Mouse (Mus musculus): ENCODE measurements at regions not wholly inside any gene's neighbourhood (a gene's known extent, or its start where the extent isn't known, plus 50 kb on each side); places are given as distances from the start of the nearest gene placed in this dataset.
"Not testable (repeated sequence)": the region's sequence is repeated elsewhere in the genome, so short reads cannot be mapped to it uniquely, and the experiment has no call there.

DNA sequence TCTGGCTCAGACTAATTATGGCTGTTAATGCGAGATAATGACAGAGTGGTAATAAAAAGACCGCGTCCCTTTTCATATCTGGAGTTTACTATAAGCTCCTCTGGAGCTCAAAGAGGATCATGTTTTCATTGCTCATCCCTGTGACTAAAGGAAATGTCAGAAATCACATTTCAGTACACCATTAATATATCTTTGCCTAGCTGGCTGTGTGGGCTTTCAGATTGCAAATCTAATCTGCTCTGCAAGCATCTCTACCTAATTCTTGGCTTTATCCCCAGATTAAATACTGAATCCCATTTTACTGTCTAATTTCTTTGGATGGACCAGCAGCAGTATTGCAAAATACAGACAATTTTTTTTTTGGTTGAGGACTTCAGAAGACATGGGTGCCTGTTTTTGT, 122.6 kb upstream of the Gcfc2 start:
- no peak for ATAC-seq (ENCODE audit: extremely low read depth, insufficient number of reproducible peaks, low FRiP score, poor library complexity, severe bottlenecking)

- no peak for ATAC-seq (ENCODE audit: extremely low read depth, insufficient number of reproducible peaks, low FRiP score, poor library complexity, severe bottlenecking)
Observed at GRCm38 (mm10) chr6:81801804-81802203, 121.7 kb upstream of the Gcfc2 start.

GRCm38 (mm10) chr6:81805942-81806341, 117.5 kb upstream of the Gcfc2 start:
- ATAC-seq (ENCODE audit: extremely low read depth, insufficient number of reproducible peaks, low FRiP score, poor library complexity, severe bottlenecking) = no peak

DNA sequence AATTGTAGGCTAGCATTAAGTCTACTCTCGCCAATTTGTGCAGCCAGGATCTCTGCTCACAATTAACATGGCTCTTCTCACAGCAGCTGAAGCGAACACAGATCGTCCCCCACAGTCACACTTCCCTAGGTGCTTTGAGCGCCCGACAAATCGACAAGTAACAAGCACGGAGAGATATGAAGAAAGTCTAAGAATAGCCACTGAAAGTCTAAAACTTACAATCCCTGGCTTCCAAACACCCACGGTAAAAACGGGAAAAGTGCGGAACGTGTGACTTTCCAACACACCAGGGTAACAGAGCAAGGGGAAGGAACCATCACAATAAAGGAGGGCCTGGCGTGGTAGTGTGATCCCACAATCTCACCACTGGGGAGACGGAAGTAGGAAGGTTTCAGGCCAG, 114.8 kb upstream of the Gcfc2 start:
- ATAC-seq (ENCODE audit: extremely low read depth, insufficient number of reproducible peaks, low FRiP score, poor library complexity, severe bottlenecking) = no peak

GRCm38 (mm10) chr6:81815248-81815961, 108.1 kb upstream of the Gcfc2 start:
- ATAC-seq (ENCODE audit: extremely low read depth, insufficient number of reproducible peaks, low FRiP score, poor library complexity, severe bottlenecking) = no peak

DNA sequence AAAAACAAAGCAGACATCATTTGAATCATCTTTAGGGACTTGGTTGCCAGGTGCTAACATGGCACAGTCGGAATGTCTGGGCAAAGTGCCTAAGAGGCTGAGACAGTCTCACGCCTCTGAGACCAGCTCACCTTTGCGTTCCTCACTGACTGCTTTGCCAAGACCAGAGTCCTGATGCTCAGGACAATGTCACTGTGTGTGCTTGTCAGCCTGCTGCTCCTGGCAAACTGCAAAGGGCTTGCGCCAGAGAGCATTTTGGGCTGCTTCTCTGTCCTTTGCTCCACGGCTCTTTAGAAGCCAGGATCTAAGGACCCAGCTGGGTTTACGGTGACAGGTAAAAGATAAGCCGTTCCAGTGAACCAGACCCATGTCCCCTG, 107.5 kb upstream of the Gcfc2 start:
- no peak for ATAC-seq (ENCODE audit: extremely low read depth, insufficient number of reproducible peaks, low FRiP score, poor library complexity, severe bottlenecking)

DNA sequence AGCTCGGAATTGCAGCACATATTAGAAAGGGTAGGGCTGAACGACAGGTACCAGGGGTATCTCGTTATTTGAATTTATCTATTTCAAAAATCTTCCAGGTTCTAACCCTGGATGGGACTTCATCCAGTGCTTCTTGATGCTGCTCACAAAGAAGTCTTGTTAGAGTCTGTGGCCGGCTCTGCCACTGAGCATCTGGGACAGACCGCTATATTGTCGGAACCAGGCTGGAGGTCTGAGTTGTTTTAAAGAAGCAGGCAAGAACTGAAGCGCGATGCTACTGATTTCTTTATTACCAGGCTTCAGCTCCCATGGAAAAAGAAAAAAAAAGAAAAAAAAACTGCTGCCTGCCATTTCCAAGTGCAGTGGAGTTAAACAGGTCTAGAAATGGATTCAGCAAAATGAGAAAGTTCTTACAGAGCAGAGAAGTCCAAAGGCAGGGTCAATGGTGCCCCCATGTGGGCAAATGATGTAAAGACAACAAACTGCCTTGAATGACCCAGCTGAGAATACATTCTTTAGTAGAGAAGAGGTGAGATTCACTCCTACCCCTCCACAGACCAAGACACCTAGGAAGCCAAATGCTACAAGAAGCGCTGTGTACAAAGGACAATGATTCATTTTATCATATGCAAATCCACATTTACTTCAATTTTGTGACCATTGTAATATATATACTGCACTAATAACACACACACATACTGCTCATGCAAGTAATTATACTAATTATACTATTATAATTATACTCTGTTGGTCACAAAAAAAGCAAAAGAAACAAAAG, 106.2 kb upstream of the Gcfc2 start:
- no peak for ATAC-seq (ENCODE audit: extremely low read depth, insufficient number of reproducible peaks, low FRiP score, poor library complexity, severe bottlenecking)

DNA sequence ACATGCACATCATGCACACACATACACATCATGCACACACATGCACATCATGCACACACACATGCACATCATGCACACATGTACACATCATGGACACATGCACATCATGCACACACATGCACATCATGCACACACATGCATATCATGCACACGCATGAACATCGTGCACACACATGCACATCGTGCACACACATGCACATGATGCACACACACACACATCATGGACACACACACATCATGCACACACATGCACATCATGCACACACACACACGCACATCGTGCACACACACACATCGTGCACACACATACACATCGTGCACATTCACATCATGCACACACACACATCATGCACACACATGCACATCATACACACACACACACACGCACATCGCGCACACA, 104.9 kb upstream of the Gcfc2 start:
- ATAC-seq (ENCODE audit: extremely low read depth, insufficient number of reproducible peaks, low FRiP score, poor library complexity, severe bottlenecking) = no peak

DNA sequence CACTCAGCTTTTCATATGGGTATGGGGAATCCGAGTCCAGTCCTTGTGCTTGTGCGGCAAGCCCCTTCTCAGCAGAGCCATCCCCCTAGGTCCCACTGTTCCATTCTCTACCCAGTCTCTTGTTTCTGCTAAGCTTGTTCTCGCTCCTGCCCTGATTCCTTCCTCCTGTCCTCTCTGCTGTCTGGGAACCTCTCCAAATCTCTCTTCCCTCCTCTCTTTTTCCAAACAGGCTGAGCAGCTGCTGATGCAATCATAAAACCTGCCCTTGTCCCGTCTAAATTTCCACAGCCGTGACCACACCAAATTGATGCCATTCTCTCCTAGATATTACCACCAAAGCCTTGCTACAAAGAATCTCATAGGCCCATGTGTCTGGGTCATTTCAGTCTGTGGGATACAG, 103.4 kb upstream of the Gcfc2 start:
- ATAC-seq (ENCODE audit: extremely low read depth, insufficient number of reproducible peaks, low FRiP score, poor library complexity, severe bottlenecking) = no peak

DNA sequence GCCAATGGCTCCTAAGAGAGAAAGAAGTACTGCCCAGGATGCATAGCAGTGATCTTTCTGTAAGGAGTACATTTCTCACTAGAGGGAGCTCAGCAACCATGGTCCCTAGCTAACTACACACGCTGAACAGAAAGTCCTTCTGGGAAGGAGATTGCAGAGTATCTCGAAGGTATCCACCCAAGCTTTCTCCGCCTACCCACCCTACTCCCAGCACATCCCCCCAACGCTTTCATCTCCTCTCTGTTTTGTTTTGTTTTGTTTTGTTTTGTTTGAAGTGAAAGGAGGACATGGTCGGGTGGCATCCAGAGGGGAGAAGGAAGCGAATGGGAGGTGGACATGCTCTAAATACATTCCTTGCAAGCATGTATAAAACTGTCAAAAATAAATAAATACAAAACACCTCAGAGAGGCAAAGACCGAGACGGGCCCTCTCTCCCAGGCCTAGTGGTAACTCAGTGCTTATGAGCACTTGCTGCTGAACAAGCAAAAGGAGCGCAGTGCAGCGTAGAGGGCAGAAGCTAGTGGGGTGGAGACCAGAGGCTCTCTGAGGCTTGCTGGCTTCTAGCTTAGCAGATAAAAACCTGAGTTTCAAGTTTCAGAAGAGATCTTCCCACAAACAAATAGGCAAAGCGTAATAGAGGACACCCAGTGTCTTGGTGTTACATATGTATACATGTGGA, 83.9 kb upstream of the Gcfc2 start:
- no peak for ATAC-seq (ENCODE audit: extremely low read depth, insufficient number of reproducible peaks, low FRiP score, poor library complexity, severe bottlenecking)

DNA sequence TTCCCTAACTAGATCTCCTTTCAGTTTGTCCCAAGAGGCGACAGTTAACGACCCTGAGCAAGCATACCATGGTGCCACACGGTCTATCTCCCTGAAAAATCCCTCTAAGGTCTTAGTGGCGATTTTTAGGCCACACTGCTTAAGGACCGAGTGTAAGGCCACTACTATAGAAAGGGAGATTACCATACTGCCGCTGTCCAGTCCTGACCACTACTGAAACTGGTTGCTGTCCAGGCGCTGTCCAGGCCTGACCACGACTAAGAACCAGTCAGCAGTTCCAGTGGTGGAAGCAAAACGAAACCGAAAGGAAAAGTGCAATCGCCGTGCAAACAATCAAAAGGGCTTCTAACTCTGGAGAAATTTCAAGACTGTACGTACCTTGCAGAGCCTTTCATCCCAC, 55.3 kb upstream of the Gcfc2 start:
- not testable (repeated sequence) for ATAC-seq (ENCODE audit: extremely low read depth, insufficient number of reproducible peaks, low FRiP score, poor library complexity, severe bottlenecking)

Data from neutrophil, adult 5-6 weeks (primary cell).